Mouse (Mus musculus) lung, postnatal 4 days (tissue): ENCODE measurements around the gene Nr1h4.

Experiments used
- DNase-seq, 2 experiments: peaks; one replicate each; pipeline ENCODE4 v3.0.0; 2021

The Nr1h4 gene

GRCm38 (mm10) chr10:89520381-89520780 is 13.0 kb downstream of the Nr1h4 start:
- no peak for DNase-seq

- no peak for DNase-seq
Observed at GRCm38 (mm10) chr10:89519226-89519625, 14.2 kb downstream of the Nr1h4 start.

GRCm38 (mm10) chr10:89518365-89518764 is 15.0 kb downstream of the Nr1h4 start:
- DNase-seq = no peak

GRCm38 (mm10) chr10:89515813-89516212 is 17.6 kb downstream of the Nr1h4 start:
- DNase-seq = no peak

GRCm38 (mm10) chr10:89512562-89512961 is 20.8 kb downstream of the Nr1h4 start:
- DNase-seq = no peak

- no peak for DNase-seq
Observed at GRCm38 (mm10) chr10:89510547-89510946, 22.8 kb downstream of the Nr1h4 start.

GRCm38 (mm10) chr10:89508567-89508966 is 24.8 kb downstream of the Nr1h4 start:
- DNase-seq = no peak

- DNase-seq = no peak
Observed at GRCm38 (mm10) chr10:89506479-89506878, 26.9 kb downstream of the Nr1h4 start.

- DNase-seq = no peak
Observed at GRCm38 (mm10) chr10:89505592-89505955, 27.8 kb downstream of the Nr1h4 start.

- DNase-seq = no peak
Observed at GRCm38 (mm10) chr10:89504952-89505591, 28.3 kb downstream of the Nr1h4 start.

GRCm38 (mm10) chr10:89502986-89503560 is 30.3 kb downstream of the Nr1h4 start:
- DNase-seq = no peak

GRCm38 (mm10) chr10:89501902-89502301 is 31.5 kb downstream of the Nr1h4 start:
- no peak for DNase-seq

- no peak for DNase-seq
Observed at GRCm38 (mm10) chr10:89495537-89495936, 37.8 kb downstream of the Nr1h4 start.

- DNase-seq = no peak
Observed at GRCm38 (mm10) chr10:89491321-89491720, 42.1 kb downstream of the Nr1h4 start.

- DNase-seq = no peak
Observed at GRCm38 (mm10) chr10:89490250-89490649, 43.1 kb downstream of the Nr1h4 start.

GRCm38 (mm10) chr10:89489459-89489858 is 43.9 kb downstream of the Nr1h4 start:
- DNase-seq = no peak

GRCm38 (mm10) chr10:89486995-89487742 is 46.2 kb downstream of the Nr1h4 start:
- DNase-seq = no peak

- no peak for DNase-seq
Observed at GRCm38 (mm10) chr10:89484907-89485306, 48.5 kb downstream of the Nr1h4 start.

GRCm38 (mm10) chr10:89483812-89484602 is 49.4 kb downstream of the Nr1h4 start:
- DNase-seq = no peak

- no peak for DNase-seq
Observed at GRCm38 (mm10) chr10:89483113-89483512, 50.3 kb downstream of the Nr1h4 start.

- no peak for DNase-seq
Observed at GRCm38 (mm10) chr10:89482142-89482681, 51.2 kb downstream of the Nr1h4 start.

GRCm38 (mm10) chr10:89481638-89482037 is 51.7 kb downstream of the Nr1h4 start:
- DNase-seq = no peak

- DNase-seq = no peak
Observed at GRCm38 (mm10) chr10:89478766-89479165, 54.6 kb downstream of the Nr1h4 start.
